Mouse (Mus musculus) Patski (cell line): ENCODE data around the gene Ntm. TPM values are rescaled to one million over a fixed set of nuclear protein-coding genes. Genes with fewer than 3 reads are reported as not detected.

Experiments used
- ATAC-seq: fragments of 100-300 bp; one replicate; pipeline ENCODE4 v1.8.0; 2021
- CTCF ChIA-PET: fragments of 350-600 bp; sonication (Branson Sonifier 250); formaldehyde crosslinking; loops from one replicate; lab custom pipeline; 2022; ENCODE audit warnings: inconsistent platforms; lab: Charles Lee
- POLR2A ChIA-PET: fragments of 350-600 bp; sonication (Branson Sonifier 250); formaldehyde crosslinking; loops from one replicate; lab custom pipeline; 2022; ENCODE audit warnings: antibody characterized with exemption, inconsistent platforms; lab: Charles Lee
- DNase-seq: peaks from one replicate; pipeline ENCODE4 v3.0.0-alpha.2; 2011; ENCODE audit warnings: low read depth, low spot score
- H3K27me3 ChIP-seq: fragments of 371-371 bp; one replicate; pipeline ENCODE4 v1.5.1; 2021
- CTCF ChIP-seq: fragments of 100-300 bp; IDR thresholded peaks from one replicate; pipeline ENCODE4 v1.5.1; 2021
- in situ Hi-C: fragments of 300-500 bp; cut with MboI; formaldehyde crosslinking; loops from 3 replicates; pipeline ENCODE4 v1.11.1; 2018; ENCODE audit warnings: low pct_unique_long_range_greater_than_20kb, mixed read lengths
- polyA plus RNA-seq: library from polyadenylated mRNA; unstranded; gene quantifications from one replicate; pipeline ENCODE4 v1.2.3, GENCODE M21; 2021

Ntm gene
- polyA plus RNA-seq, 1 experiment from 2014 or later = 13.4 TPM

DNA sequence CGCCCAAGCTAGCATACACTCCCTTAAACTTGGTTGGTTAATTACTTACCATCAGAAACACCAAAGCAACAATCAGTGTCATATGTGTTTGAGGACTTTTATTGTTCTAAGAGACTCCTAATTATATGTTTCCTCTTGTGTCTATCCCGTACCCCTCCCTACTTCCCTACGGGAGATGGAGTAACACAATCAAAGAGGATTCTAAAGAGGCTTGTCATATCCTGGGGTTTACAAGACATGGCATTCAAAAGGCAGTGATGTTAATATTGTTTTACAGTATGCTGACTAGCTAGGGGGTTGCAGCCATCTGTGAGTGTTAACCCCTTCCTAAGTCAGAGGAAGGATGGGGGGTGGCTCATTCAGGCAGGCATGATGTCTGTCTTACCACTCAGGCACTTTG, 715.1 kb downstream of the Ntm start:
- DNase-seq (no peak), ATAC-seq (no peak)
- no peaks in the 10 kb centered on the region for H3K27me3 ChIP-seq
- no peak for TF ChIP-seq CTCF
- ChIA-PET POLR2A (no interaction called here), CTCF (interaction anchor here (1.5 kb wide), 1 partner anchor 11 kb away, joined by 3 read pairs; no protein-coding TSS in a partner anchor)
- in situ Hi-C loops = no loop called here

GRCm38 (mm10) chr9:29244006-29244405, 718.9 kb downstream of the Ntm start:
- no peak for ATAC-seq
- in situ Hi-C loops = no loop called here
- no peaks in the 10 kb centered on the region for H3K27me3 ChIP-seq
- no peak for TF ChIP-seq CTCF
- ChIA-PET POLR2A (no interaction called here), CTCF (no interaction called here)
- DNase-seq = no peak

DNA sequence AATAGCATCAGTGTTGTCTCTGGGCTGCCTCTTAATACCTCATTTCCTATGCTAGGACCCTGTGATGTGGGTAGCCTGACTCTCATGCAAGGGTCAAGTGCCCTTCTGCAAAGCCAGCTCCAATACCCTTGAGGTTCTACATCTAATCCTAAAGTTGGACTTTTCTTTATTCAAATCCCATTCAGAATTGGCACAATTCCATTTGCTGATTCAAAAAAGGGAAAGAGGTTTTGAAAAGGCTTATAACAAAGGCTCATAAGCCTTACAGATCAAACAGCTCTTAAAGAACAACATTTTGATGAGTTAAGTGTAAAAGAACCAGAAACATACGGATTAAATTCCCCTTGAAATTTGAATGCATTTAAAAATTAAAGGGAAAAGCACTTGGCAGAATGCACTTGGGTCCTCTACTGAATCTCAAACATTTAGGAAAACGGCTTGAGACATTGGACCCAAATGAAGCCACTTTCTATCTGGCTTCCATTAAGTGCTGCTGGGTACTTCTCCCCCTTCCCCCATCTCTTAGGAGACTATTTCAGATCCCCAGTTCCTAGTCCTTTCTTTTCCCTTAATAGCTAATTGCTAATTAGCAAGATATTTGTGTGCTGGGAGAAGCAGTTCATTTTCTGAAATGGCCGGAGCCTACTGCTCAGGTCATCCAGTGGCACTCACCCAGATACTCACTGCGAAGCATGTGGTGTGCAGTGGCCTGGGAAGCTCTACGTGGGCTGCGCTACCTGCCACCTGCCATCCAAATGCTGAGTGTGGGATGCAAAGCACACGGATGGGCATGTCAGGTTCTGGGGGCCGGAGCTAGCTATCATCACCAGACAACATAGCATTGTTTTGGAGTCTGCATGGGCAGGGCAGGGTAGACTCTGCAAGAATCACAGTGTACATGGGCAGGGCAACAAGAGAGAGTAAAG, 720.2 kb downstream of the Ntm start:
- ChIA-PET POLR2A (interaction anchor here (0.7 kb wide), 1 partner anchor 747 kb away, joined by 5 read pairs; no protein-coding TSS in a partner anchor), CTCF (no interaction called here)
- no peak for ATAC-seq

GRCm38 (mm10) chr9:29240797-29241196, 722.1 kb downstream of the Ntm start:
- no peak for DNase-seq
- no peaks in the 10 kb centered on the region for H3K27me3 ChIP-seq
- no peak for TF ChIP-seq CTCF
- no peak for ATAC-seq
- CTCF ChIA-PET = interaction anchor here (1.9 kb wide), 1 partner anchor 170 kb away, joined by 6 read pairs; no protein-coding TSS in a partner anchor
- POLR2A ChIA-PET = no interaction called here
- in situ Hi-C loops = no loop called here

More for the DNA sequence above, 720.2 kb downstream of the Ntm start:
- no peaks in the 10 kb centered on the region for H3K27me3 ChIP-seq
- no peak for DNase-seq
- in situ Hi-C loops = no loop called here
- no peak for TF ChIP-seq CTCF

GRCm38 (mm10) chr9:29238973-29239372, 724.0 kb downstream of the Ntm start:
- POLR2A ChIA-PET = no interaction called here
- TF ChIP-seq CTCF = no peak
- DNase-seq = no peak
- in situ Hi-C loops = no loop called here
- ATAC-seq = no peak
- CTCF ChIA-PET = interaction anchor here (0.8 to 1.9 kb wide), 3 partner anchors 9 to 172 kb away, joined by 3 to 6 read pairs (median 3); no protein-coding TSS in a partner anchor
- no peaks in the 10 kb centered on the region for H3K27me3 ChIP-seq

GRCm38 (mm10) chr9:29236752-29237151, 726.2 kb downstream of the Ntm start:
- POLR2A ChIA-PET = no interaction called here
- peak; percentile 41 for TF ChIP-seq CTCF
- in situ Hi-C loops = no loop called here
- ATAC-seq (no peak), DNase-seq (no peak)
- H3K27me3 ChIP-seq = no peaks in the 10 kb centered on the region
- CTCF ChIA-PET = interaction anchor here (0.6 to 1.2 kb wide), 2 partner anchors 8 to 10 kb away, joined by 3 to 4 read pairs; no protein-coding TSS in a partner anchor

DNA sequence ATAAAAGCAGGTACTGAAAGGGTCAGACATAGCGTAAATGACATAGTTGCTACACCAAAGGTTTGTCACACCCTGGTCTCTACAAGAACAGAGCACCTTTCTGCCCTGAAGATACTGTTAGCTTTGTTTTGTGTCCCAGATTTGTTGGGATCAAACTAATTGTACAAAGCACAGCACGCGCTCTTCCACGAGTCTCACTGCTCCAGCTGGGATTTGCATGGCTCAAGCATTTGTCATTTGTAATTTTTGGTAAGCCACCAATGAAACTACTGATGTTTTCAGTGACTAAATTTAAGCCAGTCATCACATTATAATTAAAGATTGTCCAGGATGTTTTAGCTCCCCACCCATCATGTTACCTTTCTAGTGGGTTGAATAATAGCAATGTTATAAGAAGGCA, 735.2 kb downstream of the Ntm start:
- POLR2A ChIA-PET = no interaction called here
- no peak for ATAC-seq
- no peak for DNase-seq
- TF ChIP-seq CTCF = no peak
- CTCF ChIA-PET = interaction anchor here (1.0 kb wide), 1 partner anchor 44 kb away, joined by 3 read pairs; no protein-coding TSS in a partner anchor
- no peaks in the 10 kb centered on the region for H3K27me3 ChIP-seq
- in situ Hi-C loops = no loop called here

- no peak for ATAC-seq
- in situ Hi-C loops = no loop called here
- H3K27me3 ChIP-seq = no peaks in the 10 kb centered on the region
- DNase-seq = no peak
- POLR2A ChIA-PET = no interaction called here
- TF ChIP-seq CTCF = no peak
- CTCF ChIA-PET = no interaction called here
These were observed 739.9 kb downstream of the Ntm start for GRCm38 (mm10) chr9:29222915-29223545.

DNA sequence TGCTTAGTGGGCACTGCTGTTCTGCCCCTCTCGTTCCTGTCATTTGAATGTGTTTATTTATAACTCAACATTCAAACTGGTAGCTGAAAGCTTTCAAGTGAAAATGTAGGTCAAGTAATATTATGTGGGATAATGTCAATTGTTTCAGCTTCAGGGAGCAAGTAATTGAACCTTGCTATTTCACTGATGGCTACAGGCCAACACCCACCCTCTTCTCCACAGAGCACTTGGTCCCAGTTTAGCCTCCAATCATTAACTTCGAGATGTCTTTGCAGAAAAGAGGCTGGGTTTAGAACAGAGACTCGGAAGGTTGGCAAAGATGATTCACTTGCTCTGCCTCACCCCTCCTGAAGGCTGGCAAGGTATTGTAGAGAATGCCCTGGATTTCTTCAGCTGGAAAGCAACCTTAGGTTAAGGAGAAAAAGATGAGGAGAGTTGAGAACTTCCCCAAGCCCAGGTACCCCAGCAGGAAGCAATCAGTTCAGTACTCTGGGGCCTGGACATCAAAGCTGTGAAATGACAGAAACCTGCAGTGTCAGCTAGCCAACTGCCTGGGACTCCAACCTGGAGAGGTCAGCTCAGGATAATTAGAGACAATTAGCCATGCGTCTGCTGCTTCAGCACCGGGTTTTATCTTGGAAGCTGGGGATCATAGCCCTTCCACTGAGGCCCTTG, 741.9 kb downstream of the Ntm start:
- H3K27me3 ChIP-seq = peaks cover 3% of the 10 kb centered on the region
- ChIA-PET CTCF (interaction anchor here (0.8 kb wide), 1 partner anchor 18 kb away, joined by 3 read pairs; no protein-coding TSS in a partner anchor), POLR2A (interaction anchor here (0.6 kb wide), 1 partner anchor 161 kb away, joined by 4 read pairs; no protein-coding TSS in a partner anchor)
- in situ Hi-C loops = no loop called here
- DNase-seq (no peak), ATAC-seq (no peak)
- no peak for TF ChIP-seq CTCF

GRCm38 (mm10) chr9:29220493-29220892, 742.4 kb downstream of the Ntm start:
- CTCF ChIA-PET = no interaction called here
- peaks cover 4% of the 10 kb centered on the region for H3K27me3 ChIP-seq
- TF ChIP-seq CTCF = no peak
- in situ Hi-C loops = no loop called here
- ATAC-seq = no peak
- no peak for DNase-seq
- POLR2A ChIA-PET = no interaction called here
